Mouse (Mus musculus) E14TG2a.4 (cell line): ENCODE measurements at regions not wholly inside any gene's neighbourhood (a gene's known extent, or its start where the extent isn't known, plus 50 kb on each side); places are given as distances from the start of the nearest gene placed in this dataset.

ENCODE experiments used
- CTCF ChIP-seq: conservative IDR thresholded peaks from 2 replicates; pipeline ENCODE4 v1.5.1; 2014; ENCODE audit warnings: low read length
- NANOG ChIP-seq: IDR thresholded peaks from 2 replicates; pipeline ENCODE4 v1.6.1; 2014; ENCODE audit warnings: borderline replicate concordance, low read length, mixed read lengths
- POU5F1 ChIP-seq: IDR thresholded peaks from 2 replicates; pipeline ENCODE4 v1.6.1; 2014; ENCODE audit warnings: low read length, borderline replicate concordance

GRCm38 (mm10) chr12:110220516-110220915 is 58.4 kb upstream of the Dio3 start:
- no peak for TF ChIP-seq CTCF
- no peak for TF ChIP-seq NANOG
- no peak for TF ChIP-seq POU5F1
